Mouse (Mus musculus) C2C12 (cell line): ENCODE results near the gene Arid2.

Experiments
- CTCF ChIP-seq: IDR thresholded peaks from one replicate; pipeline ENCODE4 v1.5.1; 2011; ENCODE audit not compliant: control insufficient read depth, insufficient read depth, insufficient read length
- MAX ChIP-seq: IDR thresholded peaks from one replicate; pipeline ENCODE4 v1.6.1; 2011; ENCODE audit warnings: mild to moderate bottlenecking, control low read depth
- USF1 ChIP-seq: IDR thresholded peaks from one replicate; pipeline ENCODE4 v1.6.1; 2011; ENCODE audit warnings: low read depth, mild to moderate bottlenecking, control low read depth, moderate library complexity

DNA sequence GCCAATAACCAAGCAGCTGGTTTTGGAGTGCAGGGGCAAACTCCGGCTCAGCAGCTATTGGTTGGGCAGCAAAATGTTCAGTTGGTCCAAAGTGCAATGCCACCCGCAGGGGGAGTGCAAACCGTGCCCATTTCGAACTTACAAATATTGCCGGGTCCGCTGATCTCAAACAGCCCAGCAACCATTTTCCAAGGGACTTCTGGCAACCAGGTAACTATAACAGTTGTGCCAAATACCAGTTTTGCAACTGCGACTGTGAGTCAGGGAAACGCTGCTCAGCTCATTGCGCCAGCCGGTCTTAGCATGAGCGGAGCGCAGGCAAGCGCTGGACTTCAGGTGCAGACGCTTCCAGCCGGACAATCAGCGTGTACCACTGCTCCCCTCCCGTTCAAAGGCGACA, 84.0 kb downstream of the Arid2 start:
- no peak for TF ChIP-seq CTCF
- no peak for TF ChIP-seq MAX
- no peak for TF ChIP-seq USF1
